Mouse (Mus musculus): ENCODE measurements around the gene Ubac2. TPM values are rescaled to one million over a fixed set of nuclear protein-coding genes. Genes with fewer than 3 reads are reported as not detected.
A peak's percentile ranks its signal among the peaks of the same experiment; 100 is the strongest.

Ubac2 gene
- polyA plus RNA-seq, 1 experiment, result 102 TPM

DNA sequence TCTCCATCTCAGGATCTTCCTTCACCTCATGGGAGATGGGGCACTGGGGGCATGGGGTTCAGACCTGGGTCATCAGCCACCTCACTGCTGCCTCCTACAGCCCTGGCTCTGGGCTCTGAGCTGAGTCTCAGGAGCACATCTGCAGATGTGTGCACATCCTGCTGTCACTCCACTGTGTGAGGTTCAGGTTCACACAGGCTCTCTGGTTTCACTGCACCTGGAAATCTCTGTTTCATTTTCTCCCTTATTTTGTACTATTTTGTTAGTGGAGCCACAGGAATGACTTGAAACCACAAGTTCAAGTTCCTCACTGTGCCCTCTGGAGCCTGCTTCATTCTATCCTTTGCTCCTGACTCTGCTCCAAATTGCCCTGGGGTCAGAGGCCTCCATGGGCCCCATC lies 113.5 kb downstream of the Ubac2 start:
- H3K36me3 ChIP-seq (ENCODE audit: control insufficient read depth, insufficient read depth, low read length), result 0 out of 2 replicates have a peak, but pooled peaks cover 3% of the 10 kb centered on the region
- H3K27me3 ChIP-seq (ENCODE audit: control insufficient read depth, insufficient read depth, low read length), result no peaks in the 10 kb centered on the region
- peaks cover 44% of the 10 kb centered on the region for H3K4me1 ChIP-seq (replicated peaks; ENCODE audit: control insufficient read depth, insufficient read depth, low read length)
- peak overlapping the region; percentile 79 for H3K27ac ChIP-seq (ENCODE audit: control insufficient read depth, insufficient read depth, low read length)
- TF ChIP-seq POLR2A (IDR thresholded peaks at IDR 0.05; ENCODE audit: control insufficient read depth, extremely low read depth, insufficient read depth, low read length, poor library complexity) (no peak), CTCF (IDR thresholded peaks at IDR 0.05; ENCODE audit: borderline replicate concordance, control insufficient read depth, extremely low read depth, insufficient read depth, low read length, poor library complexity) (no peak)
- DNase-seq, result peak; percentile 29
- H3K4me3 ChIP-seq (ENCODE audit: control insufficient read depth, insufficient read depth, low read length), result no peak overlapping the region

DNA sequence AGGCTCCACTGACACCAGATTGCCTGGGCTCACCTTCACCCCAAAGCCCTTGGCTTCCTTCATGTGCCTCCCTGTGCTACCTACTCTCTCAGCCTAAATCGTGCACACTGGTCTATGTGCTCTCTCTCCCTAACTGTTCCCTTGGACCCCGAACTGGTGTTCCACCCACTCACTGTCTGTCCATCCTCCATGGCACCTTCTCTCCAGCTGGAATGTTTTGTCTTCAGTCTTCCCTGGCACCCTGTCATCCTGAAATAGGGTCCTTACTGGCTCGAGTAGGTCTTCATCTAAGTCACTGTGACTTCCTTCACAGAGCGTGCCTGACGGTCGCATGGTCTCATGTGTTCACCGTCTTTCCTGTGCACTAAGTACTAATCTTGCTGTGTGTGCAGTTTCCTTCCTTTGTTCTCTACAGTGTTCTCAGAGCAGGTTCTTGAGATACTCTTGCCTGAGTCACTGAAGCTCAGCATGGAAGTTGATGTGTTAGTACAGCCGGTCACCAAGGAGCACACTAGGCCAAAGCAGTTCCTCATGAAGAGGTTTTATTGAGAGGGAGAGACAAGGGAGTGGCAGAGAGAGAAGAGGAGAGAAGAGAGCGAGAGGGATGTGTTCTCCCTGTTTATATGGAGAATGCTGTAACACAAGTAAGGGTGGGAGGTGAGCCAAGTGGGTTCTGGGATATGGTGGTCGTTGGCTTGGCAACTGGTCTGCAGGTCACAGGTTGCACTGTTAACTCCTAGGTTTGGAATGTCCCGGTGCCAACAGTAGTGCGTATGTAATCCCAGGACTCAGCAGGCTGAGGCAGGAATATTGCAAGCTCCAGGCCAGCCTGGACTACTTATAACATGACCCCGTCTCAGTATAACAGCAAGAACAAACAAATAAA lies 114.2 kb downstream of the Ubac2 start:
- DNase-seq, result peak; percentile 30
- Histone ChIP-seq H3K4me3 (ENCODE audit: control insufficient read depth, insufficient read depth, low read length) (no peak overlapping the region), H3K4me1 (replicated peaks; ENCODE audit: control insufficient read depth, insufficient read depth, low read length) (peaks cover 44% of the 10 kb centered on the region), H3K27me3 (ENCODE audit: control insufficient read depth, insufficient read depth, low read length) (no peaks in the 10 kb centered on the region), H3K36me3 (ENCODE audit: control insufficient read depth, insufficient read depth, low read length) (0 out of 2 replicates have a peak, but pooled peaks cover 3% of the 10 kb centered on the region), H3K27ac (ENCODE audit: control insufficient read depth, insufficient read depth, low read length) (peak overlapping the region; percentile 79)
- TF ChIP-seq POLR2A (IDR thresholded peaks at IDR 0.05; ENCODE audit: control insufficient read depth, extremely low read depth, insufficient read depth, low read length, poor library complexity), result no peak
- no peak for TF ChIP-seq CTCF (IDR thresholded peaks at IDR 0.05; ENCODE audit: borderline replicate concordance, control insufficient read depth, extremely low read depth, insufficient read depth, low read length, poor library complexity)
- WGBS, result 55% methylated on average over 13 of the region's 13 CpGs

DNA sequence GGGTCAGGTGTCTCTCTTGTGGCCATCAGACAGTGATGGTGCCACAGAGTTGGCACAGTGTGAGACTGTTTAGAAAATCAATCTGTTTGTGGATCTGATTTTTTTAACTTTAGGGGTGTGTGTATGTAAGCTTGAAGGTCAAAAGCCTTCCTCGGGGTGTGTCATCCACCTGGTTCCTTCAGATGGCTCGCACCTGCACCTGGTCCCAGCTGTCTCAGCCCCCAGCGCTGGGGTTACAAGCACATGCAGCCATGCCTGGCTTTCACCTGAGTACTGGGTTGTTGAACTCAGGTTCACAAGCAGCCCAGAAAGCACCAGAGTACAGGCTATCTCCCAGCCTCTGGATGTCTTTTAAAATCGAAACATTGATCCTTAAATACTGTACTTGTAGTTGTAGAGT lies 115.2 kb downstream of the Ubac2 start:
- no peak for DNase-seq
- 0 out of 2 replicates have a peak, but pooled peaks cover 3% of the 10 kb centered on the region for H3K36me3 ChIP-seq (ENCODE audit: control insufficient read depth, insufficient read depth, low read length)
- peaks cover 47% of the 10 kb centered on the region for H3K4me1 ChIP-seq (replicated peaks; ENCODE audit: control insufficient read depth, insufficient read depth, low read length)
- no peaks in the 10 kb centered on the region for H3K27me3 ChIP-seq (ENCODE audit: control insufficient read depth, insufficient read depth, low read length)
- no peak overlapping the region for H3K27ac ChIP-seq (ENCODE audit: control insufficient read depth, insufficient read depth, low read length)
- TF ChIP-seq POLR2A (IDR thresholded peaks at IDR 0.05; ENCODE audit: control insufficient read depth, extremely low read depth, insufficient read depth, low read length, poor library complexity), result no peak
- no peak for TF ChIP-seq CTCF (IDR thresholded peaks at IDR 0.05; ENCODE audit: borderline replicate concordance, control insufficient read depth, extremely low read depth, insufficient read depth, low read length, poor library complexity)
- 58% methylated on average over 4 of the region's 4 CpGs for WGBS
- no peak overlapping the region for H3K4me3 ChIP-seq (ENCODE audit: control insufficient read depth, insufficient read depth, low read length)

DNA sequence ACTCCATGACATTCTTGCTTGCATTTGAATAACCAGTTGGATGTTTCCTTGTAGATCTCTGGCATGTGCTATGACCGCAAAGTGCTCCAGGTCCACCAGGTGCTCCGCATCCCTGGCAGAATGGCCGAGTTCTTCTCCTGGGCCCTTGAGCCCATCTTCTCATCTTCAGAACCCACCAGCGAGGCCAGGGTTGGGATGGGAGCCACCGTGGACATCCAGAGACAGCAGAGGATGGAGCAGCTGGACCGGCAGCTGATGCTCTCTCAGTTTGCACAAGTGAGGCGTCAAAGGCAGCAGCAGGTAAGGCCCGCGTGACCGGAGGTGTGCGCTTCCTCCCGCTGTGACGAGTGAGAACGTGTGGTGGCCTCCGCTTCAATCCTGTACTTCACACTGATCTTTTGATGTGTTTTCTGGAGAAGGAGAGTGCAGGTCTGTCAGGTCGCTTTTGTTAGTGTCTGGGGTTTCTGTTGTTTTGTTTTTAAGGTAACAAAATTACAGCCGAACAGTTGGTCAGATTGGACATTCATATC lies 115.8 kb downstream of the Ubac2 start:
- TF ChIP-seq POLR2A (IDR thresholded peaks at IDR 0.05; ENCODE audit: control insufficient read depth, extremely low read depth, insufficient read depth, low read length, poor library complexity), result no peak
- TF ChIP-seq CTCF (IDR thresholded peaks at IDR 0.05; ENCODE audit: borderline replicate concordance, control insufficient read depth, extremely low read depth, insufficient read depth, low read length, poor library complexity), result no peak
- no peak overlapping the region for H3K4me3 ChIP-seq (ENCODE audit: control insufficient read depth, insufficient read depth, low read length)
- peaks cover 46% of the 10 kb centered on the region for H3K4me1 ChIP-seq (replicated peaks; ENCODE audit: control insufficient read depth, insufficient read depth, low read length)

DNA sequence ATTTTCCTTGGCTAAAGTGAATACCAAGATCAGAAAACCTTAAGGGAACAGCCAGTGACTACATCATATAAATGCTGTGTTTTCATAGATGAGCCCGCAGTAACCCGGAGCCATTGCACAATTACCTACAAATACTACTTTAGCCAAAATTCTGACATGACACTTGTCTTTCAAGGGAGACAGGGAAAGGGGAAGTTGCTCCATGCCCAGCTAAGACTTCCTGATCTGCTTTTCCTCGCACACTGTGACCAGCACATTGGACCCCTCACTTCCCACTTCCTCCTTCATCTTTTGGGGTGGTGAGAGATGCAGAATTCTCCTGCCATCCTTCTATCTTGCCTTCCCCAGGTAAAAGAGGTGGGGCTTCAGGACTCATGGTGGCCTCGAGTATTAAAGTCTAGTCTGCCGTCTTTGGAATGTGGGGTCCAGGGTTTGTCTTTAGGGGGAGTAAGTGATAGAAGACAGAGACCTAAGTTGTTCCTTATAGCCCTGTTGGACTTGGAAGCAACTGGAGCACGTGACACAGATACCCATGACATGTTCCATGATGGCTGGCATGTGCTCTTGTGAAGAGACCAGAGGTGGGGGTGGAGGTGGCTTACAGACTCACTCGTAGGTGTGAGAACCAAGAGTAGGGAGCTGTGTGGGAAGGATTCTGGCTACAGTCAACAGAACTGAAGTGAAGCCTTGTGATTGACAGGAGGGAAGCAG lies 116.6 kb downstream of the Ubac2 start:
- H3K4me1 ChIP-seq (replicated peaks; ENCODE audit: control insufficient read depth, insufficient read depth, low read length), result peaks cover 47% of the 10 kb centered on the region
- no peak overlapping the region; the same call in 1 of the 2 replicates for H3K27ac ChIP-seq (ENCODE audit: control insufficient read depth, insufficient read depth, low read length)
- 89% methylated on average over 7 of the region's 7 CpGs for WGBS
- 0 out of 2 replicates have a peak, but pooled peaks cover 3% of the 10 kb centered on the region for H3K36me3 ChIP-seq (ENCODE audit: control insufficient read depth, insufficient read depth, low read length)
- TF ChIP-seq CTCF (IDR thresholded peaks at IDR 0.05; ENCODE audit: borderline replicate concordance, control insufficient read depth, extremely low read depth, insufficient read depth, low read length, poor library complexity) (no peak), POLR2A (IDR thresholded peaks at IDR 0.05; ENCODE audit: control insufficient read depth, extremely low read depth, insufficient read depth, low read length, poor library complexity) (no peak)
- no peaks in the 10 kb centered on the region for H3K27me3 ChIP-seq (ENCODE audit: control insufficient read depth, insufficient read depth, low read length)
- no peak overlapping the region for H3K4me3 ChIP-seq (ENCODE audit: control insufficient read depth, insufficient read depth, low read length)
- no peak for DNase-seq

More for the DNA sequence above, 115.8 kb downstream of the Ubac2 start:
- WGBS, result 79% methylated on average over 17 of the region's 17 CpGs
- Histone ChIP-seq H3K36me3 (ENCODE audit: control insufficient read depth, insufficient read depth, low read length) (0 out of 2 replicates have a peak, but pooled peaks cover 3% of the 10 kb centered on the region), H3K27me3 (ENCODE audit: control insufficient read depth, insufficient read depth, low read length) (no peaks in the 10 kb centered on the region), H3K27ac (ENCODE audit: control insufficient read depth, insufficient read depth, low read length) (no peak overlapping the region)
- DNase-seq, result no peak

DNA sequence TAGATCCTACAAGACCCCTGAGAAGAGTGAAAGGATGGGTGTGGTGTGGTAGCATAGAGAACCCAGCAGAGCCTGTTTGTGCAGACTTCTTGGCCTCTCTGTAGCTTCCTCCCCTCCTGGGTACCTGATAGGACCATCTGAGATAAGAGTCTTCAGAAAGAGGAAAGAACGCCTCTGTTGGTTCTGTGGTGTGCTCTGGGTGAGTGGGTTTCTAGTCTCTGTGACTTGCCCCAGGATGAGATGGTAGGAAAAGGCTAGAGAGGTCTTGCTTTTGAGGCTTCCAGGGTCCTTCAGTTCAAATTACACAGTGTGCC lies 117.1 kb downstream of the Ubac2 start:
- no peaks in the 10 kb centered on the region for H3K27me3 ChIP-seq (ENCODE audit: control insufficient read depth, insufficient read depth, low read length)
- no peak for TF ChIP-seq CTCF (IDR thresholded peaks at IDR 0.05; ENCODE audit: borderline replicate concordance, control insufficient read depth, extremely low read depth, insufficient read depth, low read length, poor library complexity)
- no peak for TF ChIP-seq POLR2A (IDR thresholded peaks at IDR 0.05; ENCODE audit: control insufficient read depth, extremely low read depth, insufficient read depth, low read length, poor library complexity)
- H3K27ac ChIP-seq (ENCODE audit: control insufficient read depth, insufficient read depth, low read length), result no peak overlapping the region; the same call in 1 of the 2 replicates
- peaks cover 50% of the 10 kb centered on the region for H3K4me1 ChIP-seq (replicated peaks; ENCODE audit: control insufficient read depth, insufficient read depth, low read length)
- no peak overlapping the region for H3K4me3 ChIP-seq (ENCODE audit: control insufficient read depth, insufficient read depth, low read length)
- H3K36me3 ChIP-seq (ENCODE audit: control insufficient read depth, insufficient read depth, low read length), result 0 out of 2 replicates have a peak, but pooled peaks cover 3% of the 10 kb centered on the region
- 35% methylated on average over 1 of the region's 1 CpGs for WGBS
- no peak for DNase-seq

All from thymus, adult 2 months (tissue).